10 mouse cellular contexts compared by ENCODE assay signal in genomic region chr3:90613461-90614147, GRCm38 (mm10). TPM values are rescaled to one million over a fixed set of nuclear protein-coding genes. Genes with fewer than 3 reads are reported as not detected.
DNase-seq lines count a peak whose midpoint lies in the region; ATAC-seq and TF ChIP-seq lines count a peak whose summit lies in the region.
"Had no signal": no experiment of that assay in that cellular context is flagged by ENCODE, and none has a peak within 500 bp of the region (broad histone marks: within the 10 kb centered on the region; RNA-seq: fewer than 3 reads in every experiment).

No protein-coding gene starts in this region.

- no peak overlapping the region for H3K4me3 ChIP-seq in heart, embryonic 11.5 days (ENCODE audit: low read depth, low read length)
- H3K4me3 ChIP-seq in ES-Bruce4 (ENCODE audit: low read depth, low read length): peak overlapping the region; percentile 54
- H3K4me3 ChIP-seq in heart, embryonic 16.5 days (ENCODE audit: low read length): peak overlapping the region; percentile 47
- H3K4me3 ChIP-seq: erythroblast, embryonic 14.5 days had no signal

- H3K27me3 ChIP-seq in heart, embryonic 11.5 days (ENCODE audit: control insufficient read depth, insufficient read depth, low read length): no peaks in the 10 kb centered on the region
- no peaks in the 10 kb centered on the region for H3K27me3 ChIP-seq in ES-Bruce4 (ENCODE audit: control insufficient read depth, insufficient read depth, low read length, poor library complexity, severe bottlenecking)
- H3K27me3 ChIP-seq in heart, embryonic 16.5 days (ENCODE audit: control insufficient read depth, insufficient read depth, low read length): no peaks in the 10 kb centered on the region

- H3K36me3 ChIP-seq in heart, embryonic 11.5 days (ENCODE audit: control insufficient read depth, insufficient read depth, low read length): no peaks in the 10 kb centered on the region
- H3K36me3 ChIP-seq in ES-Bruce4 (ENCODE audit: control insufficient read depth, insufficient read depth, low read length, poor library complexity, severe bottlenecking): no peaks in the 10 kb centered on the region
- H3K36me3 ChIP-seq in heart, embryonic 16.5 days (ENCODE audit: control insufficient read depth, insufficient read depth): no peaks in the 10 kb centered on the region

- H3K4me1 ChIP-seq in heart, embryonic 11.5 days (ENCODE audit: control insufficient read depth, insufficient read depth, low read length): 0 out of 2 replicates have a peak, but pooled peaks cover 5% of the 10 kb centered on the region
- H3K4me1 ChIP-seq in ES-Bruce4 (ENCODE audit: control insufficient read depth, insufficient read depth, low read length): peaks cover 2% of the 10 kb centered on the region
- peaks cover 10% of the 10 kb centered on the region for H3K4me1 ChIP-seq in heart, embryonic 16.5 days (ENCODE audit: control insufficient read depth, insufficient read depth, low read length)

- peak overlapping the region; percentile 77 for H3K4me2 ChIP-seq in heart, embryonic 11.5 days
- peak overlapping the region; percentile 74 for H3K4me2 ChIP-seq in heart, embryonic 16.5 days (ENCODE audit: low read depth, low read length)

- no peak for DNase-seq in heart, postnatal 14 days
- no peak for DNase-seq in adrenal gland, adult 2 months
- no peak for DNase-seq in embryo, embryonic 10.5 days (ENCODE audit: low spot score)

- intact Hi-C loops in heart, postnatal 14 days (cut with DNase I): loop anchor here (1.0 to 10.0 kb wide), 3 partner anchors 27 to 199 kb away; partner anchors contain the start of gene Snapin

- no peak for TF ChIP-seq CTCF in ES-Bruce4 (IDR thresholded peaks at IDR 0.05; ENCODE audit: low read depth, low read length)

- no peak for TF ChIP-seq EP300 in ES-Bruce4 (IDR thresholded peaks at IDR 0.05; ENCODE audit: insufficient read depth, low read depth, low read length)

- TF ChIP-seq POLR2A in ES-Bruce4 (IDR thresholded peaks at IDR 0.05; ENCODE audit: insufficient read depth, low read length): no peak

- H3K27ac ChIP-seq in heart, embryonic 11.5 days (ENCODE audit: low read depth, low read length): no peak overlapping the region
- no peak overlapping the region for H3K27ac ChIP-seq in ES-Bruce4 (ENCODE audit: insufficient read depth, low read length)
- no peak overlapping the region for H3K27ac ChIP-seq in heart, embryonic 16.5 days (ENCODE audit: low read length)

- no peak for ATAC-seq in heart, embryonic 11.5 days (replicated peaks; ENCODE audit: insufficient number of reproducible peaks, low FRiP score, low TSS enrichment)
- no peak for ATAC-seq in heart, embryonic 16.5 days (replicated peaks; ENCODE audit: extremely low read depth, insufficient read depth, low FRiP score)
- ATAC-seq in megakaryocyte, adult 5-6 weeks (ENCODE audit: poor library complexity, severe bottlenecking): 0 out of 2 replicates have a peak, but pooled peaks have one; percentile 19
- no peak for ATAC-seq in cerebellum, adult (ENCODE audit: insufficient number of reproducible peaks, low FRiP score, low TSS enrichment)

- WGBS in heart, embryonic 11.5 days (ENCODE audit: insufficient replicate concordance): 49% methylated on average over 7 of the region's 7 CpGs
- WGBS in heart, embryonic 16.5 days: 57% methylated on average over 7 of the region's 7 CpGs

- no peak overlapping the region for H3K9ac ChIP-seq in heart, embryonic 11.5 days (ENCODE audit: low read depth, low read length)
- peak overlapping the region; percentile 11; the same call in 1 of the 2 replicates for H3K9ac ChIP-seq in ES-Bruce4 (ENCODE audit: low read depth, poor library complexity, severe bottlenecking)
- H3K9ac ChIP-seq in heart, embryonic 16.5 days (ENCODE audit: low read length): no peak overlapping the region; the same call in 1 of the 2 replicates

- no peaks in the 10 kb centered on the region for H3K9me3 ChIP-seq in heart, embryonic 11.5 days (replicated peaks; ENCODE audit: control insufficient read depth, low read length)
- no peaks in the 10 kb centered on the region for H3K9me3 ChIP-seq in ES-Bruce4 (replicated peaks; ENCODE audit: control insufficient read depth, insufficient read depth, low read length, poor library complexity, severe bottlenecking)
- H3K9me3 ChIP-seq in heart, embryonic 16.5 days (replicated peaks; ENCODE audit: control insufficient read depth, low read length): no peaks in the 10 kb centered on the region

RNA-seq across cellular contexts. Expression of gene S100a6, which starts 0.9 kb away (rescaled TPM):
- 43.6 and 44.5 TPM in 2 replicates for polyA plus RNA-seq in heart, embryonic 11.5 days (2014; fragmentation: Nextera tagmentation; extraction: Ambion mirVana)
- total RNA-seq in heart, postnatal 14 days (2021): 10 to 100 TPM; 62.2 to 71.0 TPM
- 516 and 526 TPM in 2 replicates for polyA plus RNA-seq in ES-Bruce4 (2011; ENCODE audit: insufficient read depth, insufficient read length, low read depth, missing spikeins)
- polyA plus RNA-seq in heart, embryonic 16.5 days (2015; fragmentation: Nextera tagmentation; extraction: Ambion mirVana): 56.9 and 61.6 TPM in 2 replicates
- total RNA-seq in megakaryocyte, adult 5-6 weeks (2015): 2,141 and 2,313 TPM in 2 replicates
- 1,043 and 1,047 TPM in 2 replicates for total RNA-seq in megakaryocyte, adult 5-6 weeks (2017)
- 100 to 1,000 TPM in 1 of 2 experiments, 10 to 100 TPM in 1; 29.3 to 101 TPM for total RNA-seq in adrenal gland, adult 2 months (2021)
- 43.4 and 55.2 TPM in 2 replicates for polyA plus RNA-seq in adrenal gland, adult 2 months (2012; rRNA removed)
- polyA plus RNA-seq: erythroblast, embryonic 14.5 days had no signal

RNA-seq across cellular contexts. Expression of gene S100a5, which starts 5.3 kb away (rescaled TPM):
- polyA plus RNA-seq in heart, embryonic 11.5 days (2014; fragmentation: Nextera tagmentation; extraction: Ambion mirVana): not detected in 2 replicates
- not detected for total RNA-seq in heart, postnatal 14 days (2021)
- not detected in 2 replicates for polyA plus RNA-seq in ES-Bruce4 (2011; ENCODE audit: insufficient read depth, insufficient read length, low read depth, missing spikeins)
- polyA plus RNA-seq in heart, embryonic 16.5 days (2015; fragmentation: Nextera tagmentation; extraction: Ambion mirVana): not detected in 2 replicates
- total RNA-seq in megakaryocyte, adult 5-6 weeks (2015): not detected in 2 replicates
- total RNA-seq in megakaryocyte, adult 5-6 weeks (2017): 3.4 TPM in 1 of 2 replicates, not detected in the other
- total RNA-seq in adrenal gland, adult 2 months (2021): not detected
- polyA plus RNA-seq in adrenal gland, adult 2 months (2012; rRNA removed): not detected in 2 replicates
- total RNA-seq: neutrophil, adult 5-6 weeks had no signal
- polyA plus RNA-seq: erythroblast, embryonic 14.5 days had no signal

RNA-seq across cellular contexts. Expression of gene S100a4, which starts 10.0 kb away (rescaled TPM):
- 3.4 and 3.5 TPM in 2 replicates for polyA plus RNA-seq in heart, embryonic 11.5 days (2014; fragmentation: Nextera tagmentation; extraction: Ambion mirVana)
- total RNA-seq in heart, postnatal 14 days (2021): 10 to 100 TPM; 12.2 to 14.3 TPM
- 11.0 and 15.5 TPM in 2 replicates for polyA plus RNA-seq in ES-Bruce4 (2011; ENCODE audit: insufficient read depth, insufficient read length, low read depth, missing spikeins)
- polyA plus RNA-seq in heart, embryonic 16.5 days (2015; fragmentation: Nextera tagmentation; extraction: Ambion mirVana): 5.8 and 11.8 TPM in 2 replicates
- 2,878 and 2,936 TPM in 2 replicates for total RNA-seq in megakaryocyte, adult 5-6 weeks (2015)
- 3,102 and 3,469 TPM in 2 replicates for total RNA-seq in megakaryocyte, adult 5-6 weeks (2017)
- 10 to 100 TPM in 1 of 2 experiments, 1 to 10 TPM in 1; 3.1 to 20.7 TPM for total RNA-seq in adrenal gland, adult 2 months (2021)
- 0.88 and 1.0 TPM in 2 replicates for polyA plus RNA-seq in adrenal gland, adult 2 months (2012; rRNA removed)
- polyA plus RNA-seq: erythroblast, embryonic 14.5 days had no signal

RNA-seq across cellular contexts. Expression of gene Gm42674, which starts 11.9 kb away (rescaled TPM):
- polyA plus RNA-seq in heart, embryonic 11.5 days (2014; fragmentation: Nextera tagmentation; extraction: Ambion mirVana): not detected in 2 replicates
- not detected for total RNA-seq in heart, postnatal 14 days (2021)
- 5.1 TPM in 1 of 2 replicates, not detected in the other for polyA plus RNA-seq in ES-Bruce4 (2011; ENCODE audit: insufficient read depth, insufficient read length, low read depth, missing spikeins)
- polyA plus RNA-seq in heart, embryonic 16.5 days (2015; fragmentation: Nextera tagmentation; extraction: Ambion mirVana): not detected in 2 replicates
- total RNA-seq in megakaryocyte, adult 5-6 weeks (2015): not detected in 2 replicates
- 2.9 and 5.7 TPM in 2 replicates for total RNA-seq in megakaryocyte, adult 5-6 weeks (2017)
- total RNA-seq in adrenal gland, adult 2 months (2021): not detected
- polyA plus RNA-seq in adrenal gland, adult 2 months (2012; rRNA removed): not detected in 2 replicates
- total RNA-seq: neutrophil, adult 5-6 weeks had no signal
- polyA plus RNA-seq: erythroblast, embryonic 14.5 days had no signal

RNA-seq across cellular contexts. Expression of gene S100a2, which starts 23.6 kb away (rescaled TPM):
- not detected in 2 replicates for polyA plus RNA-seq in heart, embryonic 11.5 days (2014; fragmentation: Nextera tagmentation; extraction: Ambion mirVana)
- not detected for total RNA-seq in heart, postnatal 14 days (2021)
- polyA plus RNA-seq in ES-Bruce4 (2011; ENCODE audit: insufficient read depth, insufficient read length, low read depth, missing spikeins): not detected in 2 replicates
- not detected in 2 replicates for polyA plus RNA-seq in heart, embryonic 16.5 days (2015; fragmentation: Nextera tagmentation; extraction: Ambion mirVana)
- not detected in 2 replicates for total RNA-seq in megakaryocyte, adult 5-6 weeks (2015)
- not detected in 2 replicates for total RNA-seq in megakaryocyte, adult 5-6 weeks (2017)
- not detected for total RNA-seq in adrenal gland, adult 2 months (2021)
- polyA plus RNA-seq in adrenal gland, adult 2 months (2012; rRNA removed): not detected in 2 replicates
- total RNA-seq: neutrophil, adult 5-6 weeks had no signal
- polyA plus RNA-seq: erythroblast, embryonic 14.5 days had no signal
